Comparison of ENCODE assay signal across 27 mouse cellular contexts in the genomic region with DNA sequence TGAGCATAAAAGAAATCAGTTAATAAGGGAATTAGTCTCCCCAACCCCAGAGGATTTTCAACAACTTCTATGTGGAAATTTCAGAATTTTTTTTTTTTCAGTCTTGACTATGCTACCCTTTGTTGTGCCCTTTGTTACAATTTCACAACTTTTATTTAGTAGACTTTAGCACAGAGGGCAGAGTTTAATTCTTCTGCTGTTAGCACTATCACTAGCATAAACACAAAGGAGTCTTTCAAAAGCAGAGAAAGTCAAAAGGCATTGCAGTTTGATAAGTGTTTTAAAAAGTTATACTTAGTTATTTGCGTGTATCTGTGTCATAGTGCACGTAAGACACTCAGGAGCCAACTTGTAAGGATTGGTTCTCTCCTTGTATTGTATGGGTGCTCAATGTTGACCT. TPM values are rescaled to one million over a fixed set of nuclear protein-coding genes. Genes with fewer than 3 reads are reported as not detected.
DNase-seq lines count a peak whose midpoint lies in the region; ATAC-seq and TF ChIP-seq lines count a peak whose summit lies in the region.
"Had no signal": no experiment of that assay in that cellular context is flagged by ENCODE, and none has a peak within 500 bp of the region (broad histone marks: within the 10 kb centered on the region; RNA-seq: fewer than 3 reads in every experiment).

No protein-coding gene starts in this region.

- H3K4me1 ChIP-seq in liver, postnatal 0 days (ENCODE audit: insufficient read depth), result no peaks in the 10 kb centered on the region
- H3K4me1 ChIP-seq in liver, embryonic 11.5 days (replicated peaks; ENCODE audit: control insufficient read depth, insufficient read depth, low read length), result no peaks in the 10 kb centered on the region
- H3K4me1 ChIP-seq: embryonic facial prominence, embryonic 12.5 days; embryonic facial prominence, embryonic 15.5 days; heart, embryonic 12.5 days; heart, embryonic 15.5 days; hindbrain, embryonic 10.5 days; hindbrain, embryonic 13.5 days had no signal

- DNase-seq in kidney, adult 9 months, result peak; percentile 73
- no peak for DNase-seq in kidney, postnatal 10 days
- no peak for DNase-seq in liver, postnatal 0 days
- DNase-seq in liver, embryonic 11.5 days (ENCODE audit: low spot score), result no peak
- DNase-seq in gonadal fat pad, adult 2 months (ENCODE audit: low read depth), result peak; percentile 23
- no peak for DNase-seq in adrenal gland, postnatal 4 days (ENCODE audit: low spot score in 2 of 2)
- DNase-seq: adrenal gland, adult 8-10 months; adrenal gland, postnatal 25 days; cerebellum, adult 11 months; cerebellum, adult 2 months; cerebellum, adult 9-11 months; cerebellum, postnatal 25 days; forebrain, postnatal 0 days; gastrocnemius, adult 2 months; gastrocnemius, postnatal 14 days; heart, adult 18-20 months; heart, postnatal 10 days; heart, postnatal 36 days had no signal

- H3K9ac ChIP-seq in liver, postnatal 0 days (replicated peaks), result no peak overlapping the region
- H3K9ac ChIP-seq in liver, embryonic 11.5 days (ENCODE audit: low read depth, low read length), result no peak overlapping the region
- H3K9ac ChIP-seq: embryonic facial prominence, embryonic 12.5 days; embryonic facial prominence, embryonic 15.5 days; forebrain, postnatal 0 days; heart, embryonic 12.5 days; heart, embryonic 15.5 days; hindbrain, embryonic 13.5 days had no signal

- H3K4me3 ChIP-seq in liver, postnatal 0 days (ENCODE audit: low read depth, low read length), result no peak overlapping the region
- no peak overlapping the region for H3K4me3 ChIP-seq in liver, embryonic 11.5 days (ENCODE audit: low read depth, low read length)
- H3K4me3 ChIP-seq: embryonic facial prominence, embryonic 12.5 days; embryonic facial prominence, embryonic 15.5 days; gastrocnemius, adult 2 months; heart, embryonic 12.5 days; heart, embryonic 15.5 days; hindbrain, embryonic 10.5 days; hindbrain, embryonic 13.5 days had no signal

- no peaks in the 10 kb centered on the region for H3K27me3 ChIP-seq in liver, postnatal 0 days (ENCODE audit: insufficient read depth, low read length)
- H3K27me3 ChIP-seq in liver, embryonic 11.5 days (replicated peaks; ENCODE audit: control insufficient read depth, insufficient read depth, low read length), result no peaks in the 10 kb centered on the region
- H3K27me3 ChIP-seq: embryonic facial prominence, embryonic 12.5 days; embryonic facial prominence, embryonic 15.5 days; heart, embryonic 12.5 days; heart, embryonic 15.5 days; hindbrain, embryonic 13.5 days had no signal

- peak; percentile 80 for ATAC-seq in liver, postnatal 0 days
- ATAC-seq in liver, embryonic 11.5 days (replicated peaks; ENCODE audit: low FRiP score), result no peak
- ATAC-seq: CD4-positive, CD25-positive, alpha-beta regulatory T cell, adult 4 months; forebrain, embryonic 14.5 days; forebrain, postnatal 0 days; hindbrain, embryonic 16.5 days had no signal

- no peak; the same call in 1 of the 2 replicates for TF ChIP-seq EP300 in liver, postnatal 0 days (IDR thresholded peaks at IDR 0.05; ENCODE audit: low read depth)

- peak overlapping the region; percentile 55 for H3K27ac ChIP-seq in liver, postnatal 0 days (ENCODE audit: low read depth)
- no peak overlapping the region for H3K27ac ChIP-seq in liver, embryonic 11.5 days (ENCODE audit: low read depth, low read length)
- H3K27ac ChIP-seq: embryonic facial prominence, embryonic 12.5 days; embryonic facial prominence, embryonic 15.5 days; gastrocnemius, adult 2 months; heart, embryonic 15.5 days; hindbrain, embryonic 10.5 days; hindbrain, embryonic 13.5 days had no signal

- no peak overlapping the region for H3K4me2 ChIP-seq in liver, postnatal 0 days (ENCODE audit: low read depth, low read length)
- no peak overlapping the region for H3K4me2 ChIP-seq in liver, embryonic 11.5 days
- H3K4me2 ChIP-seq: embryonic facial prominence, embryonic 12.5 days; embryonic facial prominence, embryonic 15.5 days; heart, embryonic 12.5 days; heart, embryonic 15.5 days; hindbrain, embryonic 13.5 days had no signal

- TF ChIP-seq CTCF in liver, postnatal 0 days (IDR thresholded peaks at IDR 0.05; ENCODE audit: low read depth), result no peak

- peaks cover 36% of the 10 kb centered on the region for H3K36me3 ChIP-seq in liver, postnatal 0 days (replicated peaks; ENCODE audit: insufficient read depth, low read length)
- peaks cover 10% of the 10 kb centered on the region for H3K36me3 ChIP-seq in liver, embryonic 11.5 days (ENCODE audit: control insufficient read depth, insufficient read depth, low read length)

- WGBS in liver, postnatal 0 days (ENCODE audit: insufficient replicate concordance), result 83% methylated on average over 2 of the region's 2 CpGs
- WGBS in liver, embryonic 11.5 days, result 95% methylated on average over 2 of the region's 2 CpGs

- no peaks in the 10 kb centered on the region for H3K9me3 ChIP-seq in liver, postnatal 0 days (ENCODE audit: low read length)
- H3K9me3 ChIP-seq in liver, embryonic 11.5 days (ENCODE audit: control insufficient read depth, low read length), result no peaks in the 10 kb centered on the region
- H3K9me3 ChIP-seq: embryonic facial prominence, embryonic 12.5 days; embryonic facial prominence, embryonic 15.5 days; heart, embryonic 15.5 days; hindbrain, embryonic 13.5 days had no signal

RNA-seq across cellular contexts. Expression of gene Acbd5, which starts 10.6 kb away (rescaled TPM):
- polyA plus RNA-seq in liver, postnatal 0 days (2015; fragmentation: Nextera tagmentation; extraction: Ambion mirVana), result 38.3 and 41.5 TPM in 2 replicates
- polyA plus RNA-seq in liver, embryonic 11.5 days (2014; fragmentation: Nextera tagmentation; extraction: Ambion mirVana), result 17.9 and 20.4 TPM in 2 replicates
- 7.5 and 14.0 TPM in 2 replicates for polyA plus RNA-seq in gonadal fat pad, adult 2 months (2012; rRNA removed)
- 10 to 100 TPM; 73.3 to 73.4 TPM for total RNA-seq in adrenal gland, postnatal 4 days (2021)

RNA-seq across cellular contexts. Expression of gene Abi1, which starts 38.5 kb away (rescaled TPM):
- 15.9 and 16.2 TPM in 2 replicates for polyA plus RNA-seq in liver, postnatal 0 days (2015; fragmentation: Nextera tagmentation; extraction: Ambion mirVana)
- 31.2 and 33.3 TPM in 2 replicates for polyA plus RNA-seq in liver, embryonic 11.5 days (2014; fragmentation: Nextera tagmentation; extraction: Ambion mirVana)
- 92.9 and 93.3 TPM in 2 replicates for polyA plus RNA-seq in gonadal fat pad, adult 2 months (2012; rRNA removed)
- total RNA-seq in adrenal gland, postnatal 4 days (2021), result 10 to 100 TPM; 80.8 to 87.5 TPM

Comparison
In these comparisons a context has a peak if more than half of its experiments do, and no peak if none do; other contexts are left out.
1. DNase-seq: peak in kidney, adult 9 months (single experiment) and gonadal fat pad, adult 2 months (single experiment); none in kidney, postnatal 10 days (single experiment), liver, postnatal 0 days (single experiment), liver, embryonic 11.5 days (single experiment) and adrenal gland, postnatal 4 days (0 of 2).